Mouse (Mus musculus) kidney, adult 2 months (tissue): Measurements from ENCODE around the gene Cdh15.

Experiments
- CTCF ChIP-seq: fragments of 200-500 bp; conservative IDR thresholded peaks from 2 replicates; pipeline ENCODE4 v1.5.1; 2011; ENCODE audit warnings: low read depth, mild to moderate bottlenecking, control low read depth, low read length, moderate library complexity, mixed read lengths; ENCODE audit not compliant: insufficient read depth, insufficient read length
- POLR2A ChIP-seq: fragments of 200-500 bp; IDR thresholded peaks from one replicate; pipeline ENCODE4 v1.6.1; 2011; ENCODE audit warnings: low read depth, low read length, control low read depth

GRCm38 (mm10) chr8:122898018-122898417 lies 50.3 kb downstream of the Cdh15 start:
- TF ChIP-seq CTCF (no peak), POLR2A (no peak)
